Mouse (Mus musculus) midbrain, embryonic 10.5 days (tissue): ENCODE measurements at regions not wholly inside any gene's neighbourhood (a gene's known extent, or its start where the extent isn't known, plus 50 kb on each side); places are given as distances from the start of the nearest gene placed in this dataset.

ENCODE experiments used
- DNase-seq: peaks from one replicate; pipeline ENCODE4 v3.0.0-alpha.2; 2017; ENCODE audit warnings: low spot score
- H3K27ac ChIP-seq: fragments of 300-500 bp; sonication (generic); replicated peaks from 2 replicates; pipeline ENCODE4 v1.5.1; 2016; ENCODE audit warnings: mild to moderate bottlenecking
- H3K27me3 ChIP-seq: fragments of 300-500 bp; sonication (generic); 2 replicates; pipeline ENCODE4 v1.6.1; 2016; ENCODE audit warnings: low read depth, mild to moderate bottlenecking; ENCODE audit not compliant: poor library complexity, severe bottlenecking
- H3K36me3 ChIP-seq: fragments of 300-500 bp; sonication (generic); 2 replicates; pipeline ENCODE4 v1.6.1; 2016; ENCODE audit warnings: mild to moderate bottlenecking, moderate library complexity
- H3K4me1 ChIP-seq: fragments of 300-500 bp; sonication (generic); 2 replicates; pipeline ENCODE4 v1.6.1; 2016
- H3K4me3 ChIP-seq: fragments of 300-500 bp; sonication (generic); 2 replicates; pipeline ENCODE4 v1.5.1; 2016; ENCODE audit warnings: mild to moderate bottlenecking, moderate library complexity
- H3K9me3 ChIP-seq: fragments of 300-500 bp; sonication (generic); replicated peaks from 2 replicates; pipeline ENCODE4 v1.6.1; 2016; ENCODE audit warnings: mild to moderate bottlenecking
- whole genome bisulfite sequencing: fragments of 180-500 bp; shearing (Covaris S2); methylation state at CpG from one replicate; pipeline ENCODE4 v1.1.7; 2016; 5-methylcytosine and 5-hydroxymethylcytosine counted together

GRCm38 (mm10) chr10:119045059-119045458 lies 175.1 kb upstream of the Dyrk2 start:
- Histone ChIP-seq H3K4me1 (peaks cover 14% of the 10 kb centered on the region), H3K9me3 (no peaks in the 10 kb centered on the region), H3K4me3 (no peak overlapping the region), H3K27me3 (no peaks in the 10 kb centered on the region), H3K36me3 (no peaks in the 10 kb centered on the region), H3K27ac (no peak overlapping the region)
- no peak for DNase-seq
- WGBS = 92% methylated on average over 13 of the region's 13 CpGs

- Histone ChIP-seq H3K4me3 (no peak overlapping the region), H3K27ac (no peak overlapping the region), H3K9me3 (no peaks in the 10 kb centered on the region), H3K36me3 (no peaks in the 10 kb centered on the region), H3K27me3 (no peaks in the 10 kb centered on the region), H3K4me1 (peaks cover 20% of the 10 kb centered on the region)
- WGBS = 95% methylated on average over 7 of the region's 7 CpGs
- DNase-seq = no peak
These were observed 173.1 kb upstream of the Dyrk2 start for GRCm38 (mm10) chr10:119043069-119043468.

GRCm38 (mm10) chr10:119040205-119040604 lies 170.2 kb upstream of the Dyrk2 start:
- Histone ChIP-seq H3K4me3 (no peak overlapping the region), H3K27me3 (no peaks in the 10 kb centered on the region), H3K36me3 (no peaks in the 10 kb centered on the region), H3K27ac (peak overlapping the region; percentile 70), H3K4me1 (peaks cover 20% of the 10 kb centered on the region), H3K9me3 (no peaks in the 10 kb centered on the region)
- WGBS = 27% methylated on average over 4 of the region's 4 CpGs
- peak; percentile 33 for DNase-seq

- Histone ChIP-seq H3K4me3 (no peak overlapping the region), H3K4me1 (peaks cover 20% of the 10 kb centered on the region), H3K27ac (peak overlapping the region; percentile 70), H3K27me3 (no peaks in the 10 kb centered on the region), H3K36me3 (no peaks in the 10 kb centered on the region), H3K9me3 (no peaks in the 10 kb centered on the region)
- no peak for DNase-seq
- 79% methylated on average over 3 of the region's 3 CpGs for WGBS
These were observed 169.7 kb upstream of the Dyrk2 start for GRCm38 (mm10) chr10:119039732-119040131.

GRCm38 (mm10) chr10:119038991-119039390 lies 169.0 kb upstream of the Dyrk2 start:
- 91% methylated on average over 6 of the region's 6 CpGs for WGBS
- no peak overlapping the region for H3K4me3 ChIP-seq
- no peaks in the 10 kb centered on the region for H3K27me3 ChIP-seq
- peaks cover 20% of the 10 kb centered on the region for H3K4me1 ChIP-seq
- no peaks in the 10 kb centered on the region for H3K9me3 ChIP-seq
- 0 out of 2 replicates have a peak overlapping the region, but pooled peaks have one; percentile 2 for H3K27ac ChIP-seq
- DNase-seq = no peak
- no peaks in the 10 kb centered on the region for H3K36me3 ChIP-seq

- Histone ChIP-seq H3K4me3 (no peak overlapping the region), H3K4me1 (peaks cover 20% of the 10 kb centered on the region), H3K27ac (no peak overlapping the region), H3K27me3 (no peaks in the 10 kb centered on the region), H3K9me3 (no peaks in the 10 kb centered on the region), H3K36me3 (no peaks in the 10 kb centered on the region)
- 93% methylated on average over 8 of the region's 8 CpGs for WGBS
- DNase-seq = no peak
These were observed 167.8 kb upstream of the Dyrk2 start for GRCm38 (mm10) chr10:119037781-119038180.

- DNase-seq = no peak
- no peaks in the 10 kb centered on the region for H3K36me3 ChIP-seq
- no peaks in the 10 kb centered on the region for H3K9me3 ChIP-seq
- no peak overlapping the region for H3K27ac ChIP-seq
- no peak overlapping the region for H3K4me3 ChIP-seq
- H3K27me3 ChIP-seq = no peaks in the 10 kb centered on the region
- H3K4me1 ChIP-seq = peaks cover 14% of the 10 kb centered on the region
- 91% methylated on average over 5 of the region's 5 CpGs for WGBS
These were observed 165.9 kb upstream of the Dyrk2 start for GRCm38 (mm10) chr10:119035863-119036262.

- no peak for DNase-seq
- Histone ChIP-seq H3K9me3 (no peaks in the 10 kb centered on the region), H3K36me3 (no peaks in the 10 kb centered on the region), H3K4me3 (no peak overlapping the region), H3K27me3 (no peaks in the 10 kb centered on the region), H3K4me1 (no peaks in the 10 kb centered on the region), H3K27ac (no peak overlapping the region)
- 79% methylated on average over 4 of the region's 4 CpGs for whole genome bisulfite sequencing
These were observed 164.4 kb upstream of the Dyrk2 start for GRCm38 (mm10) chr10:119034396-119034795.

- no peak for DNase-seq
- no peak overlapping the region for H3K27ac ChIP-seq
- H3K9me3 ChIP-seq = no peaks in the 10 kb centered on the region
- H3K36me3 ChIP-seq = no peaks in the 10 kb centered on the region
- H3K4me1 ChIP-seq = peaks cover 4% of the 10 kb centered on the region; the same call in 1 of the 2 replicates
- no peaks in the 10 kb centered on the region for H3K27me3 ChIP-seq
- H3K4me3 ChIP-seq = no peak overlapping the region
- WGBS = 85% methylated on average over 16 of the region's 16 CpGs
These were observed 161.6 kb upstream of the Dyrk2 start for GRCm38 (mm10) chr10:119031282-119032275.

GRCm38 (mm10) chr10:119028480-119029137 lies 158.6 kb upstream of the Dyrk2 start:
- 69% methylated on average over 3 of the region's 3 CpGs for WGBS
- peaks cover 4% of the 10 kb centered on the region; the same call in 1 of the 2 replicates for H3K4me1 ChIP-seq

GRCm38 (mm10) chr10:119027241-119027901 lies 157.4 kb upstream of the Dyrk2 start:
- H3K4me3 ChIP-seq = no peak overlapping the region
- H3K4me1 ChIP-seq = peaks cover 4% of the 10 kb centered on the region; the same call in 1 of the 2 replicates
- WGBS = 69% methylated on average over 6 of the region's 6 CpGs
- H3K36me3 ChIP-seq = no peaks in the 10 kb centered on the region
- DNase-seq = no peak
- no peak overlapping the region for H3K27ac ChIP-seq
- no peaks in the 10 kb centered on the region for H3K9me3 ChIP-seq
- no peaks in the 10 kb centered on the region for H3K27me3 ChIP-seq

More at GRCm38 (mm10) chr10:119028480-119029137, 158.6 kb upstream of the Dyrk2 start:
- no peaks in the 10 kb centered on the region for H3K36me3 ChIP-seq
- no peak overlapping the region for H3K27ac ChIP-seq
- DNase-seq = no peak
- no peak overlapping the region for H3K4me3 ChIP-seq
- no peaks in the 10 kb centered on the region for H3K9me3 ChIP-seq
- no peaks in the 10 kb centered on the region for H3K27me3 ChIP-seq

- no peaks in the 10 kb centered on the region for H3K27me3 ChIP-seq
- H3K27ac ChIP-seq = no peak overlapping the region
- 77% methylated on average over 4 of the region's 4 CpGs for WGBS
- DNase-seq = no peak
- no peaks in the 10 kb centered on the region for H3K9me3 ChIP-seq
- H3K4me1 ChIP-seq = peaks cover 4% of the 10 kb centered on the region; the same call in 1 of the 2 replicates
- H3K36me3 ChIP-seq = no peaks in the 10 kb centered on the region
- no peak overlapping the region for H3K4me3 ChIP-seq
These were observed 156.3 kb upstream of the Dyrk2 start for GRCm38 (mm10) chr10:119026291-119026690.
